Mouse (Mus musculus): ENCODE measurements around the gene Msh3.
"Not testable (repeated sequence)": the region's sequence is repeated elsewhere in the genome, so short reads cannot be mapped to it uniquely, and the experiment has no call there.

Gene Msh3

GRCm38 (mm10) chr13:92354456-92355271, at the start of gene Msh3, which contains the start of gene Dhfr:
Msh3 (minus strand) TSS chr13:92355003.
Dhfr (plus strand) TSS chr13:92354726.
- DNase-seq (ENCODE audit: low spot score), result peak; percentile 98

DNA sequence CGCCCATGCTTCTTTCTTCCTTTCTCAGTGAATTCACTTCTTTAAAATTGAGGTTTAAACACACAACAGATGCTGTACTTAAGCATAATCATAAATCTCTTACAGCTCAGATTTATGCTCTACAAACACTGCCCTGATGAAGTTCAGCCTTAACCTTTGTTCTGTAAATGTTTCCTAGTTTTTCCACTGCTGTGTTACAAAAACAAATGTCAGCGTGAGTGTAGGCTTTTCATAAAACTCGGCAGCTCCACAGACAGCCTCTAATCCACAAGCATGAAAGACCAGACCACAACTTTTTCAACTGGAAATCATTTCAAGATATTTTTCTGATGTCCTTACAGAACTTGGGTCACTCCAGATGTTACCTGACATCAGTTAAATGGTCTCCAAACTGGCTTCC, 48.7 kb upstream of the Msh3 start:
- no peak for DNase-seq (ENCODE audit: low spot score)

GRCm38 (mm10) chr13:92402063-92402462, 47.3 kb upstream of the Msh3 start:
- DNase-seq (ENCODE audit: low spot score), result no peak

DNA sequence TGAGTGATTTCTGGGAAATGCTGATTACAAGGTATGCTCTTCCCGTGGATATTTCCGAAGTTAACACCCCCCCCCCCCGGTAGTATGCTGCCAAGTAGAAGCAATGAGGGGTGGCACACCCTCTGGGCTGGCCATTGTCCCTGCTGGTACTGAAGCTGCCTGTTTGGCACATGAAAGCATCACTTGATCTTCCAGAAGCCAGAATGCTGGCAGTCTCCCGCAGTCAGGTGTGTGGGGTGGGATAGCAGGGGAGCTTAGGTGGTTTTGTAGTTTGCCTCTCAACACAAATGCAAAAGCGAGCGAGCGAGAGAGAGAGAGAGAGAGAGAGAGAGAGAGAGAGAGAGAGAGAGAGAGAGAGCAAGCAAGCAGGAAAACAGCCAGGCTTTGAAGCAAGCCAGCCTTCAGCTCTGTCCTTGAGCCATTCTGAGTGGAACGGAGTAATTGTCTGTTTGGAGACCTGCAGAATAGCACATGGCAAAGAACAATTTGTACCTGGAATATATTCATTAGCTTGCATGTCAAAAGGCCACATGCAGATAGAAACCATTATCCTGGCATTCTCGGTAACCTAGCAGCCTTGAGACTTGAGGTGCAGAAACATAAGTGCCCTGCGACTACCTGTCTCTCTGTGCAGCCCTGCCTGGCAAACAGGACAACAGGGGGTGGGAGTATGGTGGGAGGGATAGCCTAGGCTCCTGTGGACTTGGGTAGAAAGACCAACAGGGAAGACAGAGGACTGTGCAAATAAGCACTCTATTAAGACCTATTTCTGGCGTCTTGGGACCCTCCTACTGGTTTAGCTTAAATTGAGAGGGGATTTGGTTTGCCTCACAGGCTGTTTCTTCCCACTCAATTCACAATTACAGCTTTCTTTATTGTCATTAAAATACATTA, 43.9 kb upstream of the Msh3 start:
- DNase-seq (ENCODE audit: low spot score), result no peak

GRCm38 (mm10) chr13:92393047-92393661, 38.4 kb upstream of the Msh3 start:
- DNase-seq (ENCODE audit: low spot score), result no peak

DNA sequence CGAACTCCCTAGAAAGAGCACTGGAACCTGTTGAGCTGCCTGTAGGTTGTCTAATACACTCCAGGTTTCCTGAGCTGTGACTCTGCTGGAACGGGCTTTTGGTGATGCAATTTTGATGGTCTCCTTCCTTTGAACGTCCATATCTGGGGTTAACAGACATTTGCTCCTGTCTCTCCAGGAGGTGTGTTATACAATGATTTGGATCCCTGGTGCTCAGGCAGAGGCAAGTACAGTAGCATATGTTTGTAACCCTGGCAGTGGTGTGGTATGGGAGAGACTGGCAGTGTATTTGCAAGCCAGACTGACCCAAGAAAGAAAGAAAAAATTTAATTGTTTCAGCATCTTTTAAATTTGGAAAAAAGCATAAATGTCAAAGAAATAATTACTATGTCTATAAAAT, 32.6 kb upstream of the Msh3 start:
- DNase-seq (ENCODE audit: low spot score), result no peak

- DNase-seq (ENCODE audit: low spot score), result not testable (repeated sequence)
Measured at GRCm38 (mm10) chr13:92371466-92371865, 16.7 kb upstream of the Msh3 start.

- DNase-seq (ENCODE audit: low spot score), result no peak
Measured at GRCm38 (mm10) chr13:92370811-92371210, 16.0 kb upstream of the Msh3 start.

GRCm38 (mm10) chr13:92365312-92365711, 10.5 kb upstream of the Msh3 start:
- DNase-seq (ENCODE audit: low spot score), result no peak

DNA sequence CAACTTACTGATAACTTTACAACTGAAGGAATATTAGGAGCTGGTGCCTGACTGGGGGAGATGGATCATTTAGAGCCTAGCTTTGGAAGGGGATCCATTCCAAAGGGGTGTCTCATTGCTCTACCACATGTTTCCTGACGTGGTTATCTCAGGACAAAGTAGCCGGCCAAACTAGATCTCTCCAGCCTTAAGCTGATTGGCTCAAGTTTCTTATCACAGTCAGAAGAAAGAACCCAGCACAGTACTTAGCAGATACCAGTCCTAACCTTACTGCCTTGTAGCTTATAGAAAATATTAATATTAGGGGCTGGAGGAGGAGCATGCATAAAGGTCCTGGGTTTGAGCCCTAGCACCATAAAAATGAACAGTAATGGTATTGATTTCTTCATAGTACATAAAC, 6.8 kb upstream of the Msh3 start:
- DNase-seq (ENCODE audit: low spot score), result no peak

DNA sequence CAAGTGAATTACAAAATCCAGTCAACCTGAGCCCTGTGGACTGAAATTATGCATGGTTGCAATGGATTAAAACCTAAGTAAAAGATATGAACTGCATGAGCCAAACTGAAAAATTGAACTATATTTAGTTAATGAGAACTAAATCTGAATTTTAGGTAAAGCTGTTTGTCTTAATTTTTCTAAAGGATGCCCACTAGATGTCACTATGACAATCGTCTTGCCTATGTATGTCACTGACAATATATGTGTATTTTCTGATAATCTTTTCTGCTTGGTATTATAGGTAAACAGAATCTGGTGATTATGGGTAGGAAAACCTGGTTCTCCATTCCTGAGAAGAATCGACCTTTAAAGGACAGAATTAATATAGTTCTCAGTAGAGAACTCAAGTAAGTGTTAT, 2.8 kb upstream of the Msh3 start:
- no peak for DNase-seq (ENCODE audit: low spot score)

DNA sequence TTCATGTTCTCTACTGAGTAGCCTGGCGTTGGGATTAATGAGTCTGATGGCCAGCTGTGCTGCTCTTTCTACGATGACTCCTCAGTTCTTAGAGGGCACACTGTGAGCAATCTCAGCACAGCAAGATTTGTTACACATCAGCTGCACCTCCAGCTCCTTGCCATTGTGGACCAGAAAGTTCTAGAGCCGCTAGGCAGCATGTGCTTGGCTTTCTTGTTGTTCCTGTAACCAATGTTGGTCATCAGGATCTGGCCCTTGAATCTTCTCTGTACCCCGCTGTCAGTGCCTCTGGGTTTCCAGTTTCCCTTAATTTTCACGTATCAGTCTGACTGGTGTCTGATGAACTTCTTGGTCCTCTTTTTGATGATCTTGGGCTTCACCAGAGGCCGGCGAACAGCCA, 1.6 kb upstream of the Msh3 start:
- DNase-seq (ENCODE audit: low spot score), result no peak

DNA sequence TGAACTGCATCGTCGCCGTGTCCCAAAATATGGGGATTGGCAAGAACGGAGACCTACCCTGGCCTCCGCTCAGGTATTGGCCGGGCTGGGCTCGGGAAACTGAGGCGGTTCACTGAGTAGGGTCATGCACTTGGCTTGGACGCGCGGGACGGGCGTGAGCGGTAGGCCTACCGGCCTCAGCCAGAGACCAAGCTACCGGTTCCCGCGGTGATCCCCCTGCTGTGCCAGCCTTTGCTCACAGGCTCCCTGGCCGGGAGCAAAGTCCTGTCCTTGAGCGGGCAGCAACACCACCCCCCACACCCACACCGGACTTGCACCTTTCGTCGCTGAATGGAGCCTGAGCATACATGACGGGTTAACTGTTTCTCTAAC, 455 bp upstream of the Msh3 start:
- no peak for DNase-seq (ENCODE audit: low spot score)

DNA sequence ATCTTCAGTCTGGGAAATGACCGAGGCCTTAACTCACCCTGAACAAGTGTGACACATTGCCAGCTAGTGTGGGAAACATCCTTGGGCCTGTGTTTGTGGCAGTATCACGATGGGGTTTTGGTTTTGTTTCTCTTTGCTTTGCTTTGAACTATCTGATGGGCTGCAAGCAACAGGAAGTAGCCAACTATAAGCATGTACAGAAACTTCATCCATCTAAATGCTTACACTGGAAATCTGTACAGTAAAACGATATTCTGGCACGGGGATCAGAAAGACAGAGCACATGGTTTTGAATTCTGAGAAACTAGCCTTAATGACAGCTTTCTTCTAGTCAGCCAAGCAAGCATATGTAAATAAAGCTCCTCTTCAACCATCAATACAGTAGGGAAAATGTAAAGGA, 847 bp downstream of the Msh3 start:
- DNase-seq (ENCODE audit: low spot score), result no peak

DNA sequence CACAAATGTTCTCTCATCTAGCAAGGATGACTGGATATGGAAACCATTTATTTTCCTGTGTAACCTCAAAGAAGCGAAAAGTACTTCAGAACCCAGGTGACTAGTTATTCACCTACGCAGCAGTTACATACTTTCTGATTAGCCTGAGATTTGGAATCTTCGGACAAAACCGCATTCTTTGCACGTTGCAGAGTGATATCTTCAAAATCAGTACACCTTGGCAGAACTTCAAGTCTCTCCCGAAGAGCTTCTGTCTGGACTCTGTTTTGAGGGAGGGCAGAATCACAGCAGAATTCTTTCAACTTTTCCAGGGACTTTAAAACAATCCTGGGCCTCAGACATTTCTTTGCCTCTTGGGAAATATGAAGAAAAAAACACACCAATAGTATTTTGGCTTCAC, 3.7 kb downstream of the Msh3 start:
- DNase-seq (ENCODE audit: low spot score), result no peak

- no peak for DNase-seq (ENCODE audit: low spot score)
Measured at GRCm38 (mm10) chr13:92346338-92346737, 8.5 kb downstream of the Msh3 start.

GRCm38 (mm10) chr13:92344033-92344432, 10.8 kb downstream of the Msh3 start:
- no peak for DNase-seq (ENCODE audit: low spot score)

GRCm38 (mm10) chr13:92339787-92340186, 15.0 kb downstream of the Msh3 start:
- no peak for DNase-seq (ENCODE audit: low spot score)

DNA sequence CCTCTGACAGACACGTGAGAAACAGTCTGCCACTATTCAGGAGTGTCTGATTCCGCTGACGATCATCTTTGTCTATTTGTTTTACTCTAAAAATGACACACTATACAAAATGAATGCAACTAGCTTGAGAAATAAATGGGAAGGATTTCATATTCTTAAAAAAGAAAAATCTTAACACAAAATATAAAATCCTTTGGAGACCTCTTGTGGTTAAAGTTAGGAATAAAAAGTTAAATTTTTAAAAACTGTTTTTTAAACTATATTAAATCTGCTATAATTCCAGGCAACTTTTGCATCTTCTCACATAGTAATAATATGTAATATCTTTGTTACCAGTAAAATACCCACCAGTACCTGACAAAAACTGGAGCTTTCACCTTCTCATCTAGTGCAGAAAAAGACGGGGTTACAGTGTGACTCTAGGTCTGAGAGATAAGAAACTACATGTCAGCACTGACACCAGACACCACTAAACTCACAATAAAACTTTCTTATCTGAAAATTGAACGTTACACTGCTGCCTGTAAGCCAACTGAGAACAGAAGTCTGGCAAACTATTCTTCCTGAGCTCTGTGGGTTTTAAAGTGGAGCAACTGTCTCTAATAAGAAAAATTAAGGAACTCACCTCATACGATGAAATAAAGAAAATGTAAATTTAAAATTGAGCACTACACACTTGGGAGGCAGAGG, 16.9 kb downstream of the Msh3 start:
- no peak for DNase-seq (ENCODE audit: low spot score)

GRCm38 (mm10) chr13:92336857-92337256, 17.9 kb downstream of the Msh3 start:
- DNase-seq (ENCODE audit: low spot score), result no peak

DNA sequence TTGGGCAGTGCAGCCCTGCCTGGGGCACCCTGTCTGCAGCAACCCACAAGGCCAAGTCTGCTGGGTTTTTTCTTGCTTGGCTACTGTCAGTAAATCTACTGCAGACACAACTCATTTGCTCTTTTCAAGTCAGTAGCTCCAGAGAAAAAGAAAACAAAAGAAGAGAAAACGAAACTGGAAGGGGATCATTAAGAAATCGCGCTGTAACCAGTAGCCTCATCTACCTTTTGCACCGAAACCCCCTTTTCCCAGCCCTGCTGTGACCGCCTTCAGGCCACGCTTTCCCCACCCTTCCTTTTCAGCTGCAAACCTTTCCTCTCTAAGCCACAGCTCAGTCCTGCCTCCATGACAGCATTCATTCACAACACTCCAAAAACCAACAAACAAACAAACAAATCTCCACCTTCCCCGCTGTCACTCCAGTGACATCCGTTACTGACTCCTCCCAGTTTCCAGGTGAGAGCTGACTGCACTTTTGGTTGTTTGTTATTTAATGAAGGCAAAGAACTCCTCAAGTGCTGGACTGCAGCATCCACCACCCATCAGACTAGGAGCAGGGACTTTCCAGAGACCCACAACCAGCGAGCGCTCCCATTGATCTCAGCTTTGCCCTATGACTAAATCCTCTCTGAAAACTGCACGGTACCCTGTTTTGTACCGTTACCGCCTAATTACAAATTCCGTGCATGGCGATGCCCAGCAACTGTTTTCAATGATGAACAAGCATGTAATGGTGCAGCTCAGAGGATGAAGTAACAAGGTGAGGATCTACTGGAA, 22.5 kb downstream of the Msh3 start:
- DNase-seq (ENCODE audit: low spot score), result no peak

All from layer of hippocampus, adult 11-12 months (tissue).